Mouse (Mus musculus): ENCODE measurements around the gene Tiam2.

Tiam2 gene

GRCm38 (mm10) chr17:3453946-3454345 is 127.6 kb downstream of the Tiam2 start:
- DNase-seq: no peak

GRCm38 (mm10) chr17:3454850-3455249 is 128.5 kb downstream of the Tiam2 start:
- no peak for DNase-seq

- DNase-seq: no peak
These were observed 131.7 kb downstream of the Tiam2 start for GRCm38 (mm10) chr17:3457914-3458681.

- no peak for DNase-seq
These were observed 139.5 kb downstream of the Tiam2 start for GRCm38 (mm10) chr17:3465861-3466260.

- DNase-seq: no peak
These were observed 140.3 kb downstream of the Tiam2 start for GRCm38 (mm10) chr17:3466681-3467080.

- no peak for DNase-seq
These were observed 141.4 kb downstream of the Tiam2 start for GRCm38 (mm10) chr17:3467636-3468324.

GRCm38 (mm10) chr17:3472018-3472417 is 145.6 kb downstream of the Tiam2 start:
- no peak for DNase-seq

GRCm38 (mm10) chr17:3476546-3476945 is 150.2 kb downstream of the Tiam2 start:
- no peak for DNase-seq

- DNase-seq: no peak
These were observed 155.5 kb downstream of the Tiam2 start for GRCm38 (mm10) chr17:3481576-3482575.

GRCm38 (mm10) chr17:3483091-3483490 is 156.7 kb downstream of the Tiam2 start:
- DNase-seq: no peak

- no peak for DNase-seq
These were observed 159.5 kb downstream of the Tiam2 start for GRCm38 (mm10) chr17:3485851-3486250.

GRCm38 (mm10) chr17:3487211-3487610 is 160.8 kb downstream of the Tiam2 start:
- DNase-seq: no peak

- DNase-seq: no peak
These were observed 161.6 kb downstream of the Tiam2 start for GRCm38 (mm10) chr17:3487721-3488601.

- DNase-seq: no peak
These were observed 164.0 kb downstream of the Tiam2 start for GRCm38 (mm10) chr17:3490216-3490895.

GRCm38 (mm10) chr17:3491065-3491464 is 164.7 kb downstream of the Tiam2 start:
- DNase-seq: no peak

- no peak for DNase-seq
These were observed 165.3 kb downstream of the Tiam2 start for GRCm38 (mm10) chr17:3491667-3492066.

- no peak for DNase-seq
These were observed 169.2 kb downstream of the Tiam2 start for GRCm38 (mm10) chr17:3495576-3495975.

GRCm38 (mm10) chr17:3496080-3496479 is 169.7 kb downstream of the Tiam2 start:
- DNase-seq: no peak

GRCm38 (mm10) chr17:3498086-3498485 is 171.7 kb downstream of the Tiam2 start:
- DNase-seq: peak; percentile 32 to 41

- DNase-seq: no peak
These were observed 172.2 kb downstream of the Tiam2 start for GRCm38 (mm10) chr17:3498580-3498979.

GRCm38 (mm10) chr17:3499468-3499867 is 173.1 kb downstream of the Tiam2 start:
- no peak for DNase-seq
